Mouse (Mus musculus): Measurements from ENCODE around the gene Gm13290.

DNA sequence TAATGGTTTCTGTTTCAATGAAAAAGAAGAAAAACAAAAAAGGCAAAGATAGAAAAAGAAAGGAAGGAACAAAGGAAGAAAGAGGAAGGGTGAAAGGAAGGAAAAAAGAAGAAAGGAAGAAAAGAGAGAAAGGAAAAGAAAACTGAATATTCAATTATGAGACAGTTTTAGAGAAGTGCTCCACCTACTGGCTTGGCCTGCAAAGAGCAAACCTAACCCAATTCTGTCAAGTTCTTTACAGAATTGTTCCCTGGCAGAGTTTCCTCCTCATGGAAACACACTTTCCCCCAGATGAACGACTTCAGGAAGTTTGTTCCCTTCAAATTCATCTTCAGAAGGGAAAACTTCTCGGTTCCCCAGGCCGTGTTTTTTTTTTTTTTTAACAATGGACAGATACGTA is 49.4 kb downstream of the Gm13290 start:
- TF ChIP-seq CTCF (IDR thresholded peaks at IDR 0.05; ENCODE audit: low read depth, low read length) = no peak
- TF ChIP-seq GATA1 (IDR thresholded peaks at IDR 0.05; ENCODE audit: borderline replicate concordance, low read length) = no peak
- TF ChIP-seq TAL1 (conservative IDR thresholded peaks at IDR 0.05; ENCODE audit: low read depth, low read length) = no peak
